Mouse (Mus musculus) heart, adult 2 months (tissue): Measurements from ENCODE around the gene 7530416G11Rik. TPM values are rescaled to one million over a fixed set of nuclear protein-coding genes. Genes with fewer than 3 reads are reported as not detected.
A peak's percentile ranks its signal among the peaks of the same experiment; 100 is the strongest.

Source experiments
- DNase-seq, 2 experiments: peaks; one replicate each; pipeline ENCODE4 v3.0.0; 2021
- H3K27ac ChIP-seq: fragments of 200-600 bp; 2 replicates; pipeline ENCODE4 v1.8.1; 2022
- H3K27me3 ChIP-seq: fragments of 200-500 bp; 2 replicates; pipeline ENCODE4 v1.6.1; 2012; ENCODE audit warnings: mild to moderate bottlenecking, low read length, inconsistent platforms, mixed read lengths; ENCODE audit not compliant: control insufficient read depth, insufficient read depth
- H3K36me3 ChIP-seq: fragments of 200-500 bp; 2 replicates; pipeline ENCODE4 v1.6.1; 2012; ENCODE audit warnings: low read length, inconsistent platforms; ENCODE audit not compliant: control insufficient read depth, insufficient read depth
- H3K4me1 ChIP-seq: fragments of 200-500 bp; 2 replicates; pipeline ENCODE4 v1.6.1; 2011; ENCODE audit warnings: low read length; ENCODE audit not compliant: control insufficient read depth, insufficient read depth
- H3K4me3 ChIP-seq: fragments of 200-600 bp; 2 replicates; pipeline ENCODE4 v1.8.1; 2022
- H3K79me2 ChIP-seq: fragments of 200-500 bp; replicated peaks from 2 replicates; pipeline ENCODE4 v1.6.1; 2012; ENCODE audit warnings: mild to moderate bottlenecking, inconsistent platforms, low read length, moderate library complexity, mixed read lengths; ENCODE audit not compliant: control insufficient read depth, insufficient read depth
- H3K9ac ChIP-seq: fragments of 200-500 bp; 2 replicates; pipeline ENCODE4 v1.6.1; 2012; ENCODE audit warnings: low read depth, mild to moderate bottlenecking, control low read depth, inconsistent platforms, low read length, mixed read lengths
- CTCF ChIP-seq: fragments of 200-600 bp; IDR thresholded peaks from 2 replicates; pipeline ENCODE4 v1.8.1; 2022; ENCODE audit warnings: antibody characterized with exemption, mild to moderate bottlenecking, moderate library complexity
- EP300 ChIP-seq: fragments of 200-500 bp; IDR thresholded peaks from 2 replicates; pipeline ENCODE4 v1.6.1; 2011; ENCODE audit warnings: low read depth, low read length, control low read depth; ENCODE audit not compliant: insufficient read depth
- POLR2A ChIP-seq: fragments of 200-500 bp; IDR thresholded peaks from 2 replicates; pipeline ENCODE4 v1.6.1; 2011; ENCODE audit warnings: mild to moderate bottlenecking, low read depth, low read length, control low read depth; ENCODE audit not compliant: insufficient read depth
- WGBS: fragments of 180-500 bp; shearing (Covaris S2); methylation state at CpG from one replicate; pipeline ENCODE4 v1.1.7; 2018; 5-methylcytosine and 5-hydroxymethylcytosine counted together
- intact Hi-C: fragments of 180-260 bp; cut with DNase I; formaldehyde crosslinking; loops from one replicate; pipeline ENCODE4 v1.15.1; 2025
- polyA plus RNA-seq: library from polyadenylated mRNA; depleted of rRNA; stranded (reverse); fragments of >200 nt; gene quantifications from 2 replicates; pipeline ENCODE4 v1.2.3, GENCODE M21; 2012
- total RNA-seq, 2 experiments: library from RNA; stranded (reverse); gene quantifications; 2 replicates each; pipeline ENCODE4 v1.2.3; 2021

The 7530416G11Rik gene
- total and polyA plus RNA-seq, 3 experiments, result not detected

DNA sequence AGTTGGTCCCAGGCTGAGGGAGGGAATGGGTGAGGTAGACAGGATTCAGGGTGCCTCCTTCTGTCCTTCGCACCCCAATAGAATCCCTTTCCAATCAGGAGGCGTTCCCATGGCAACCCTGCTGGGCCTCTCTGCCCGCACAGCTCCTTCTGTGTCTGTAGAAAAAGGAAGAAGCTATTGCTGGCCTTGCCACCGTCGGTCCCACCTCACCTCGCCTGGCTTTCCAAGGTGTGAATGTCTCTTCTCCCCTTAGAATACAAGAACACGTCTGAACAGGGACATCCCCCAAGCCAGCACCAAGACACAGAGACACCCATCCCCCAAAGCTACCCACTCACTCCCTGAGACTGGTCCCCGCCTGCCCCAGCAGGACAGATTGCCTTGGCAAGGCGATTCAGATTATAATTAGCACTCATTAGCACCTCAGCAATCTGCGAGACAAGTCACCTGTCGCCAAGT is 8.8 kb downstream of the 7530416G11Rik start:
- DNase-seq, result no peak
- Histone ChIP-seq H3K9ac (no peak overlapping the region), H3K36me3 (no peaks in the 10 kb centered on the region), H3K4me3 (no peak overlapping the region), H3K79me2 (no peaks in the 10 kb centered on the region), H3K27me3 (no peaks in the 10 kb centered on the region), H3K4me1 (no peaks in the 10 kb centered on the region), H3K27ac (no peak overlapping the region)
- TF ChIP-seq EP300 (no peak), CTCF (no peak), POLR2A (no peak)
- 17% methylated on average over 11 of the region's 11 CpGs for WGBS
- intact Hi-C loops, result no loop called here

- TF ChIP-seq EP300 (no peak), CTCF (no peak), POLR2A (no peak)
- no peak overlapping the region for H3K9ac ChIP-seq
- no peak overlapping the region for H3K27ac ChIP-seq
- no peak overlapping the region for H3K4me3 ChIP-seq
- H3K27me3 ChIP-seq, result no peaks in the 10 kb centered on the region
- H3K36me3 ChIP-seq, result no peaks in the 10 kb centered on the region
- H3K4me1 ChIP-seq, result no peaks in the 10 kb centered on the region
- intact Hi-C loops, result no loop called here
- 76% methylated on average over 7 of the region's 7 CpGs for WGBS
- H3K79me2 ChIP-seq, result no peaks in the 10 kb centered on the region
- no peak for DNase-seq
Observed at GRCm38 (mm10) chr15:85489751-85490150, 13.3 kb downstream of the 7530416G11Rik start.

GRCm38 (mm10) chr15:85488900-85489299 is 14.1 kb downstream of the 7530416G11Rik start:
- H3K27me3 ChIP-seq, result no peaks in the 10 kb centered on the region
- intact Hi-C loops, result no loop called here
- WGBS, result 82% methylated on average over 10 of the region's 10 CpGs

DNA sequence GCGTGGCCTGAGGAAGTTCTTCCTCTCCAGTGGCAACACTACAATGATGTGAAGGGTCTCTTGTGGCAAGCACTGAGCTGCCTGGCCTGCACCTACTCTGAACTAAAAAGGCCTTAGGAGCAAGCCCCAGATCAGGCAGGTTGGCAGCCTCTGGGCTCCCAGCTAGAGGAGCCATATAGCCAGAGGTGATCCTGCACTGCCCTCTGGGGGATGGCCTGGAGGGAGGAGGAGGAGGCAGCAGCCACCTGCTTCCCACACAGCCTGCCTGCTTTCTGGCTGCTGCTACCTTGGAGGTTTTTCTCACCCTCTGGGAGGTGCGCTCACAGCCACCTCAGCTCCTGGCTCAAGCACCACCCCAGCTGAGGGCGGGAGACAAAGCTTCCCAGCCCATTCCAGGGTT is 22.4 kb downstream of the 7530416G11Rik start:
- H3K79me2 ChIP-seq, result no peaks in the 10 kb centered on the region
- no peak overlapping the region for H3K9ac ChIP-seq
- H3K4me1 ChIP-seq, result no peaks in the 10 kb centered on the region
- TF ChIP-seq POLR2A (no peak), EP300 (no peak), CTCF (peak; percentile 59)
- intact Hi-C loops, result no loop called here
- no peak overlapping the region for H3K4me3 ChIP-seq
- H3K36me3 ChIP-seq, result no peaks in the 10 kb centered on the region
- DNase-seq, result no peak
- H3K27ac ChIP-seq, result no peak overlapping the region
- WGBS, result 38% methylated on average over 3 of the region's 3 CpGs
- H3K27me3 ChIP-seq, result no peaks in the 10 kb centered on the region

More at GRCm38 (mm10) chr15:85488900-85489299, 14.1 kb downstream of the 7530416G11Rik start:
- H3K79me2 ChIP-seq, result no peaks in the 10 kb centered on the region
- TF ChIP-seq POLR2A (no peak), CTCF (no peak), EP300 (no peak)
- H3K4me1 ChIP-seq, result no peaks in the 10 kb centered on the region
- no peak for DNase-seq
- no peak overlapping the region for H3K4me3 ChIP-seq
- no peaks in the 10 kb centered on the region for H3K36me3 ChIP-seq
- no peak overlapping the region for H3K27ac ChIP-seq
- H3K9ac ChIP-seq, result no peak overlapping the region

DNA sequence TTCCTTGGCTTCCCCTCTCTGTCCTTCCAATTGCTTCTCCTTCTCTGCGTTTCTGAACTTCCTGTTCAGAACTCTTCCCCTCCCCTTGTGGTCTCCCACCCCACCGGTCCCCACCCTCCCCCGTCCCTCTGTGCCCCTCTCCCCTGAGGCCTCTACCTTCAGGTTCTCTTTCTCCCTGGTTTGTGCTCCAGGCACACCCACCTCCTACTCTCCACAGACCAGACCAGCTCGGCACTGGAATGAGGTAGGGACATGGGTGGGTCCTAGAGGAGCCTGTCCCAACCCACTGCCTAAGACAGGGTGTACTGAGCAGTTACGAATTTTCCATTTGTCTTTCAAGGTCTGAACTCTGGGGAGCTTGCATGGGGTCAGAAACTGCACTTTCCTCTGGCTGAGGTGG is 23.1 kb downstream of the 7530416G11Rik start:
- intact Hi-C loops, result loop anchor here (5.0 to 10.0 kb wide), 3 partner anchors 163 to 225 kb away; no protein-coding TSS in a partner anchor
- 37% methylated on average over 5 of the region's 5 CpGs for WGBS
- H3K27me3 ChIP-seq, result no peaks in the 10 kb centered on the region

GRCm38 (mm10) chr15:85479365-85479764 is 23.7 kb downstream of the 7530416G11Rik start:
- Histone ChIP-seq H3K27me3 (no peaks in the 10 kb centered on the region), H3K36me3 (no peaks in the 10 kb centered on the region), H3K27ac (no peak overlapping the region), H3K4me3 (no peak overlapping the region), H3K9ac (no peak overlapping the region), H3K4me1 (no peaks in the 10 kb centered on the region), H3K79me2 (no peaks in the 10 kb centered on the region)
- WGBS, result 68% methylated on average over 12 of the region's 12 CpGs
- no peak for DNase-seq
- intact Hi-C loops, result loop anchor here (5.0 to 10.0 kb wide), 3 partner anchors 162 to 225 kb away; no protein-coding TSS in a partner anchor
- TF ChIP-seq CTCF, result no peak
- no peak for TF ChIP-seq POLR2A

More for the DNA sequence above, 23.1 kb downstream of the 7530416G11Rik start:
- Histone ChIP-seq H3K4me3 (no peak overlapping the region), H3K79me2 (no peaks in the 10 kb centered on the region), H3K27ac (no peak overlapping the region), H3K36me3 (no peaks in the 10 kb centered on the region), H3K9ac (no peak overlapping the region), H3K4me1 (no peaks in the 10 kb centered on the region)
- no peak for DNase-seq
- TF ChIP-seq CTCF (no peak), POLR2A (no peak), EP300 (no peak)
